Mouse (Mus musculus) embryonic stem cell, embryonic (primary cell): ENCODE measurements around the gene Mtfmt.

Experiments
- CTCF ChIA-PET, 4 experiments: fragments of 300-600 bp in 2 of 4; fragments of 350-600 bp in 2 of 4; sonication (Branson Sonifier 250); formaldehyde crosslinking; loops; one replicate each; lab custom pipeline; 2022; ENCODE audit warnings: inconsistent platforms in 2 of 4; lab: Charles Lee
- POLR2A ChIA-PET, 4 experiments: fragments of 300-600 bp in 2 of 4; fragments of 350-600 bp in 2 of 4; sonication (Branson Sonifier 250); formaldehyde crosslinking; loops; one replicate each; lab custom pipeline; 2022; ENCODE audit warnings: antibody characterized with exemption in 4 of 4, inconsistent platforms in 1 of 4; lab: Charles Lee

Mtfmt gene

GRCm38 (mm10) chr9:65460732-65461442, 25.3 kb downstream of the Mtfmt start, which contains the start of gene Spg21:
Gene Spg21 (plus strand): TSS chr9:65460947.
- CTCF ChIA-PET, result interaction anchor here in 2 of 4 experiments (0.6 to 1.3 kb wide), 6 partner anchors 24 to 138 kb away, joined by 3 to 8 read pairs (median 4); partner anchors contain the start of genes Mtfmt (in 1 of the 2) and Plekho2 (in 1 of the 2)
- POLR2A ChIA-PET, result interaction anchor here (0.5 to 4.5 kb wide), 25 partner anchors 9 to 1563 kb away, joined by 3 to 24 read pairs (median 3); partner anchors contain the start of genes Mtfmt (in 3 of the 4), Pif1 (in 2 of the 4), Ankdd1a (in 1 of the 4) and Plekho2 (in 1 of the 4)

GRCm38 (mm10) chr9:65462544-65462943, 27.0 kb downstream of the Mtfmt start:
- CTCF ChIA-PET, result interaction anchor here (0.5 to 1.1 kb wide), 14 partner anchors 8 to 628 kb away, joined by 3 to 7 read pairs (median 4); partner anchors contain the start of gene Mtfmt (in 1 of the 4)
- POLR2A ChIA-PET, result interaction anchor here (0.5 to 3.2 kb wide), 23 partner anchors 9 to 358 kb away, joined by 3 to 16 read pairs (median 4); partner anchors contain the start of genes Mtfmt (in 2 of the 4), Pif1 (in 1 of the 4) and Plekho2 (in 1 of the 4)

- ChIA-PET POLR2A (interaction anchor here in 1 of 4 experiments (0.9 to 1.3 kb wide), 2 partner anchors 15 to 17 kb away, joined by 3 read pairs; no protein-coding TSS in a partner anchor), CTCF (no interaction called here)
Measured at GRCm38 (mm10) chr9:65464161-65464560, 28.6 kb downstream of the Mtfmt start.

- ChIA-PET POLR2A (interaction anchor here in 2 of 4 experiments (0.9 to 1.6 kb wide), 3 partner anchors 16 to 134 kb away, joined by 3 read pairs; partner anchors contain the start of gene Mtfmt (in 1 of the 2)), CTCF (interaction anchor here in 1 of 4 experiments (0.7 kb wide), 1 partner anchor 71 kb away, joined by 4 read pairs; no protein-coding TSS in a partner anchor)
Measured at GRCm38 (mm10) chr9:65465241-65465640, 29.7 kb downstream of the Mtfmt start.

GRCm38 (mm10) chr9:65467686-65468085, 32.1 kb downstream of the Mtfmt start:
- POLR2A ChIA-PET, result interaction anchor here in 2 of 4 experiments (0.7 to 2.1 kb wide), 5 partner anchors 9 to 1284 kb away, joined by 3 to 7 read pairs (median 4); partner anchors contain the start of gene Mtfmt (in 1 of the 2)
- CTCF ChIA-PET, result no interaction called here

GRCm38 (mm10) chr9:65472769-65473168, 37.2 kb downstream of the Mtfmt start:
- ChIA-PET POLR2A (interaction anchor here in 1 of 4 experiments (1.3 to 2.6 kb wide), 2 partner anchors 10 to 16 kb away, joined by 4 to 13 read pairs; no protein-coding TSS in a partner anchor), CTCF (no interaction called here)

- ChIA-PET CTCF (no interaction called here), POLR2A (interaction anchor here in 2 of 4 experiments (0.9 to 1.2 kb wide), 2 partner anchors 8 to 15 kb away, joined by 3 read pairs; no protein-coding TSS in a partner anchor)
Measured at GRCm38 (mm10) chr9:65479158-65479557, 43.6 kb downstream of the Mtfmt start.

GRCm38 (mm10) chr9:65480071-65480470, 44.5 kb downstream of the Mtfmt start:
- ChIA-PET CTCF (interaction anchor here in 3 of 4 experiments (0.5 to 0.6 kb wide), 4 partner anchors 22 to 1637 kb away, joined by 3 to 5 read pairs (median 3); no protein-coding TSS in a partner anchor), POLR2A (interaction anchor here (0.6 to 1.2 kb wide), 6 partner anchors 9 to 1199 kb away, joined by 3 to 4 read pairs (median 3); partner anchors contain the start of gene Tipin (in 1 of the 4))

GRCm38 (mm10) chr9:65491476-65491875, 55.9 kb downstream of the Mtfmt start:
- CTCF ChIA-PET, result no interaction called here
- POLR2A ChIA-PET, result interaction anchor here in 1 of 4 experiments (1.0 kb wide), 1 partner anchor 29 kb away, joined by 3 read pairs; no protein-coding TSS in a partner anchor

- POLR2A ChIA-PET, result interaction anchor here in 1 of 4 experiments (0.6 to 0.8 kb wide), 2 partner anchors 57 to 317 kb away, joined by 3 to 4 read pairs; partner anchors contain the start of gene Mtfmt
- CTCF ChIA-PET, result interaction anchor here in 1 of 4 experiments (1.4 kb wide), 1 partner anchor 36 kb away, joined by 3 read pairs; no protein-coding TSS in a partner anchor
Measured at GRCm38 (mm10) chr9:65492351-65492750, 56.8 kb downstream of the Mtfmt start.

GRCm38 (mm10) chr9:65492851-65493250, 57.3 kb downstream of the Mtfmt start:
- CTCF ChIA-PET, result interaction anchor here in 1 of 4 experiments (1.4 kb wide), 1 partner anchor 36 kb away, joined by 3 read pairs; no protein-coding TSS in a partner anchor

GRCm38 (mm10) chr9:65502146-65502545, 66.6 kb downstream of the Mtfmt start:
- POLR2A ChIA-PET, result interaction anchor here (0.5 to 1.9 kb wide), 9 partner anchors 16 to 373 kb away, joined by 3 to 5 read pairs (median 4); partner anchors contain the start of genes Ankdd1a (in 1 of the 4) and Mtfmt (in 1 of the 4)
- CTCF ChIA-PET, result interaction anchor here (0.6 to 2.6 kb wide), 27 partner anchors 9 to 691 kb away, joined by 3 to 10 read pairs (median 3); partner anchors contain the start of genes Dennd4a (in 1 of the 4), Mtfmt (in 1 of the 4) and Plekho2 (in 1 of the 4)

More at GRCm38 (mm10) chr9:65492851-65493250, 57.3 kb downstream of the Mtfmt start:
- POLR2A ChIA-PET, result interaction anchor here in 1 of 4 experiments (0.8 kb wide), 1 partner anchor 57 kb away, joined by 3 read pairs; the partner anchor contains the start of gene Mtfmt
